Mouse (Mus musculus) neural tube, embryonic 11.5 days (tissue): ENCODE results near the gene Bcl2l1. TPM values are rescaled to one million over a fixed set of nuclear protein-coding genes. Genes with fewer than 3 reads are reported as not detected.

ENCODE experiments used
- ATAC-seq: fragments of 200-750 bp; cut with Nextera tagmentation; 2 replicates; pipeline ENCODE4 v1.8.0; 2017; ENCODE audit warnings: moderate number of reproducible peaks, mild to moderate bottlenecking, moderate TSS enrichment, moderate library complexity; ENCODE audit not compliant: insufficient read depth, low FRiP score, low TSS enrichment
- DNase-seq: peaks from one replicate; pipeline ENCODE4 v3.0.0-alpha.2; 2015; ENCODE audit warnings: low spot score
- H3K27ac ChIP-seq: fragments of 300-500 bp; sonication (generic); 2 replicates; pipeline ENCODE4 v1.5.1; 2014; ENCODE audit warnings: low read depth, mild to moderate bottlenecking, low read length
- H3K27me3 ChIP-seq: fragments of 300-500 bp; sonication (generic); 2 replicates; pipeline ENCODE4 v1.6.1; 2014; ENCODE audit warnings: mild to moderate bottlenecking, low read length, mixed read lengths; ENCODE audit not compliant: control insufficient read depth, insufficient read depth
- H3K36me3 ChIP-seq: fragments of 300-500 bp; sonication (generic); 2 replicates; pipeline ENCODE4 v1.6.1; 2014; ENCODE audit warnings: mild to moderate bottlenecking, low read length, moderate library complexity, mixed read lengths; ENCODE audit not compliant: control insufficient read depth, insufficient read depth
- H3K4me1 ChIP-seq: fragments of 300-500 bp; sonication (generic); 2 replicates; pipeline ENCODE4 v1.6.1; 2014; ENCODE audit warnings: low read length, mixed read lengths; ENCODE audit not compliant: control insufficient read depth, insufficient read depth
- H3K4me2 ChIP-seq: fragments of 300-500 bp; sonication (generic); 2 replicates; pipeline ENCODE4 v1.6.1; 2014; ENCODE audit warnings: low read depth, mild to moderate bottlenecking, moderate library complexity
- H3K4me3 ChIP-seq: fragments of 300-500 bp; sonication (generic); 2 replicates; pipeline ENCODE4 v1.5.1; 2014; ENCODE audit warnings: low read depth, low read length
- H3K9ac ChIP-seq: fragments of 300-500 bp; sonication (generic); 2 replicates; pipeline ENCODE4 v1.6.1; 2014; ENCODE audit warnings: mild to moderate bottlenecking, low read length
- H3K9me3 ChIP-seq: fragments of 300-500 bp; sonication (generic); 2 replicates; pipeline ENCODE4 v1.6.1; 2016; ENCODE audit warnings: low read length; ENCODE audit not compliant: control insufficient read depth
- WGBS: fragments of 180-500 bp; shearing (Covaris S2); extraction: QIAGEN DNeasy Blood & Tissue Kit; methylation state at CpG from one replicate; pipeline ENCODE4 v1.1.7; 2014; 5-methylcytosine and 5-hydroxymethylcytosine counted together
- polyA plus RNA-seq: library from polyadenylated mRNA; unstranded; fragments of >200 nt; fragmentation: Nextera tagmentation; extraction: Ambion mirVana; gene quantifications from 2 replicates; pipeline ENCODE4 v1.2.1, GENCODE M21; 2014

The Bcl2l1 gene
- polyA plus RNA-seq, 1 experiment from 2014 or later: 132 TPM

DNA sequence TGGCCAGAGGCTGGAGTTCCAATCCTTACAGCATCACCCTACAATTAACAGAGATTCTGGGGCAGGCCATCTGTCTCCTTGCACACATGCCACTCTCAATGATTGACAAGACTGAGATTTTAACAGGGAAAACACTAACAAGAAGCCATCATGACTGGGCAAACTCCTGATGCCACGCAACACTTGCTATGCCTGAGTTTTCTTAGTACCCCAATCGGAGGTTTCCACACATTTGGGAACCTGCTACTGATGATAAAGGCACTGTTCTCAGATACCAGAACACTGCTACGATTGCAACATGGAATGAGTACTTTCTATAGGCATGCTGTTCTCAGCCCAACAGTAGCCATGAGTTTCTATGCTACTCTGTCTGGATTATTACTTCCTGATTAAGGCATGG lies 5.0 kb downstream of the Bcl2l1 start:
- 91% methylated on average over 3 of the region's 3 CpGs for WGBS
- Histone ChIP-seq H3K36me3 (no peaks in the 10 kb centered on the region), H3K9me3 (no peaks in the 10 kb centered on the region), H3K27me3 (no peaks in the 10 kb centered on the region), H3K4me3 (no peak overlapping the region), H3K4me1 (peaks cover 24% of the 10 kb centered on the region), H3K27ac (no peak overlapping the region), H3K9ac (no peak overlapping the region), H3K4me2 (no peak overlapping the region)
- no peak for ATAC-seq
- no peak for DNase-seq

GRCm38 (mm10) chr2:152825713-152826112 lies 5.8 kb downstream of the Bcl2l1 start:
- WGBS: 93% methylated on average over 2 of the region's 2 CpGs
- DNase-seq: no peak
- H3K36me3 ChIP-seq: no peaks in the 10 kb centered on the region
- H3K4me2 ChIP-seq: no peak overlapping the region
- ATAC-seq: no peak
- no peak overlapping the region for H3K9ac ChIP-seq
- H3K4me3 ChIP-seq: no peak overlapping the region
- peaks cover 31% of the 10 kb centered on the region for H3K4me1 ChIP-seq
- H3K27ac ChIP-seq: no peak overlapping the region
- H3K27me3 ChIP-seq: no peaks in the 10 kb centered on the region
- no peaks in the 10 kb centered on the region for H3K9me3 ChIP-seq

DNA sequence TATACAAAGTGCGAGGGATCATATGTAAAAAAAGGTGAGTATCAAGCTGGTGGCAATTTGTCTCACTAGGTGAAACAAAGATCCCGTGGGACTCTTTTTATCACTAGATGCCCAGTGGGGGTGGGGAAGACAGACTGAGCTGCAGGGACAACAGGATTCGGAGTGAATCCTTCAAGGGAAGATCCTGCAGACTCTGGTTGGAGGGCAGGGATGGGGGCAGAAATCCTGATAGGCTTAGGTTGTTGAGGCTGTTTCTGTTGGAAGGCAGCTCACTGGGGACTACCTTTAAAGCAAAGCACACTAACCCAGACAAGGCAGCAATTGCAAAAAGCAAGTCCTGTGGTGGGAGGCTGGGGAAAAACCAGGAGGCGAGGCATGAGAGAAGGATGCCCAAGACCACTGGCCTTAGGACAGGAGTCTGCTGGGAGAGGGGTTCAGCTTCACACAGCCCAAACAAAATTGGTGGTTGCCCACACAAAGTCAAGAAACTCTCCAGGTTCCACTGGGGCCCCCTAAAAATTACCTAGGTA lies 6.3 kb downstream of the Bcl2l1 start:
- DNase-seq: no peak

GRCm38 (mm10) chr2:152824438-152825167 lies 6.9 kb downstream of the Bcl2l1 start:
- Histone ChIP-seq H3K27me3 (no peaks in the 10 kb centered on the region), H3K4me1 (peaks cover 37% of the 10 kb centered on the region), H3K4me2 (no peak overlapping the region), H3K27ac (no peak overlapping the region), H3K4me3 (no peak overlapping the region), H3K36me3 (no peaks in the 10 kb centered on the region), H3K9ac (no peak overlapping the region), H3K9me3 (no peaks in the 10 kb centered on the region)
- DNase-seq (no peak), ATAC-seq (no peak)
- WGBS: 88% methylated on average over 3 of the region's 3 CpGs

More for the DNA sequence above, 6.3 kb downstream of the Bcl2l1 start:
- ATAC-seq: no peak
- 83% methylated on average over 4 of the region's 4 CpGs for WGBS
- Histone ChIP-seq H3K4me1 (peaks cover 36% of the 10 kb centered on the region), H3K27me3 (no peaks in the 10 kb centered on the region), H3K27ac (no peak overlapping the region), H3K4me2 (no peak overlapping the region), H3K36me3 (no peaks in the 10 kb centered on the region), H3K4me3 (no peak overlapping the region), H3K9me3 (no peaks in the 10 kb centered on the region), H3K9ac (no peak overlapping the region)

- H3K4me1 ChIP-seq: peaks cover 29% of the 10 kb centered on the region
- no peak for ATAC-seq
- no peak overlapping the region for H3K4me2 ChIP-seq
- WGBS: 94% methylated on average over 1 of the region's 1 CpGs
- no peak for DNase-seq
- H3K9me3 ChIP-seq: no peaks in the 10 kb centered on the region
- no peaks in the 10 kb centered on the region for H3K36me3 ChIP-seq
- H3K4me3 ChIP-seq: no peak overlapping the region
- H3K27me3 ChIP-seq: no peaks in the 10 kb centered on the region
- H3K27ac ChIP-seq: no peak overlapping the region
- H3K9ac ChIP-seq: no peak overlapping the region
These were observed 7.8 kb downstream of the Bcl2l1 start for GRCm38 (mm10) chr2:152823770-152824169.

DNA sequence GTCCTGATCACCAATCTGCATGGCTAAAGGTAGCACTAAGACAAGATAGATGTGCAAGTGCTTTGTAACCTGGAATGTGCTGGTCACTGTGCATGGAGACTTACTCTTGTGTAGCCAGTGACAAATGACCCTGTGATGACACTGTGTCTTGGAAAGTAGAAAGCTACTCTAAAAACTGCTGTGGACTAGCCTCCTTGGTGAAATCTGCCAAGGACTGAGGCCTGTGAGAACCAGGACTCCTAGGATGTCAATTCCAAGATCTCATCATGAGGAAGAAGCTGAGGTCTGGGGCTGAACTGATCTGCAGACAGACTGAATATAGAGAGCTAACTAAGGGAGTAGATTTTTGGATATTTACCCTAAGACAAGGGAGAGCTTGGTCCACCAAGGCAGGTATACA lies 10.0 kb downstream of the Bcl2l1 start:
- H3K27ac ChIP-seq: no peak overlapping the region
- no peak overlapping the region for H3K9ac ChIP-seq
- H3K36me3 ChIP-seq: no peaks in the 10 kb centered on the region
- H3K27me3 ChIP-seq: no peaks in the 10 kb centered on the region
- no peak overlapping the region for H3K4me2 ChIP-seq
- no peak for DNase-seq
- H3K4me3 ChIP-seq: no peak overlapping the region
- peaks cover 19% of the 10 kb centered on the region for H3K4me1 ChIP-seq
- ATAC-seq: no peak
- H3K9me3 ChIP-seq: no peaks in the 10 kb centered on the region

GRCm38 (mm10) chr2:152821023-152821422 lies 10.5 kb downstream of the Bcl2l1 start:
- 50% methylated on average over 5 of the region's 5 CpGs for WGBS
- H3K36me3 ChIP-seq: no peaks in the 10 kb centered on the region
- DNase-seq: no peak
- no peak for ATAC-seq
- H3K4me1 ChIP-seq: peaks cover 19% of the 10 kb centered on the region
- no peaks in the 10 kb centered on the region for H3K9me3 ChIP-seq
- H3K4me3 ChIP-seq: no peak overlapping the region
- H3K27me3 ChIP-seq: no peaks in the 10 kb centered on the region
- no peak overlapping the region for H3K4me2 ChIP-seq
- H3K27ac ChIP-seq: peak overlapping the region; percentile 58; the same call in 1 of the 2 replicates
- no peak overlapping the region for H3K9ac ChIP-seq

DNA sequence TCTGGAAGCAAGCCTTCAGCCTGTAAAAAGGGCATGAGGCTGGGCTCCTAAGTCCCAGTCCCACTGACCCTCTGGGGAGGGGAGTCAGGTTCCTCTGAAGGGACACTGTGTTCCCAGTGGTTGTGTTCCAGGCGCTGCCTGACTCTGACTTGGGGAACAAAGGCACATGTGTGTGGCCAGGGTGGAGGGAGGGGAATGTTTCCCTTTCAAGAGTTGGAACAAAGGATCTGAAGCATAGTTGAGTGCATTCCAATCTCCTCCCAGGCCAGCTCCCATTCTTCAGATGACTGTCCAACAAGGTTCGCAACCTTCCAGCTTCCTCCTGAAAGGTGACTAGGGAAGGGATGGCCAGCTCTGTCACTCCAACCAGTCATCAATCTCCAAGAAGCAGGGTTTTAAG lies 11.2 kb downstream of the Bcl2l1 start:
- peaks cover 19% of the 10 kb centered on the region for H3K4me1 ChIP-seq
- no peak for ATAC-seq
- 14% methylated on average over 2 of the region's 2 CpGs for WGBS

GRCm38 (mm10) chr2:152819926-152820325 lies 11.6 kb downstream of the Bcl2l1 start:
- WGBS: 67% methylated on average over 4 of the region's 4 CpGs
- ATAC-seq (no peak), DNase-seq (no peak)
- Histone ChIP-seq H3K4me1 (peaks cover 19% of the 10 kb centered on the region), H3K27ac (peak overlapping the region; percentile 53; the same call in 1 of the 2 replicates), H3K9ac (no peak overlapping the region), H3K4me2 (no peak overlapping the region), H3K9me3 (no peaks in the 10 kb centered on the region), H3K4me3 (no peak overlapping the region), H3K27me3 (no peaks in the 10 kb centered on the region), H3K36me3 (no peaks in the 10 kb centered on the region)

More for the DNA sequence above, 11.2 kb downstream of the Bcl2l1 start:
- H3K36me3 ChIP-seq: no peaks in the 10 kb centered on the region
- no peak overlapping the region for H3K9ac ChIP-seq
- no peaks in the 10 kb centered on the region for H3K27me3 ChIP-seq
- H3K27ac ChIP-seq: peak overlapping the region; percentile 58; the same call in 1 of the 2 replicates
- H3K4me2 ChIP-seq: no peak overlapping the region
- no peaks in the 10 kb centered on the region for H3K9me3 ChIP-seq
- no peak overlapping the region for H3K4me3 ChIP-seq
- DNase-seq: peak; percentile 51
